ENCODE assay signal across 32 mouse cellular contexts in the genomic region with DNA sequence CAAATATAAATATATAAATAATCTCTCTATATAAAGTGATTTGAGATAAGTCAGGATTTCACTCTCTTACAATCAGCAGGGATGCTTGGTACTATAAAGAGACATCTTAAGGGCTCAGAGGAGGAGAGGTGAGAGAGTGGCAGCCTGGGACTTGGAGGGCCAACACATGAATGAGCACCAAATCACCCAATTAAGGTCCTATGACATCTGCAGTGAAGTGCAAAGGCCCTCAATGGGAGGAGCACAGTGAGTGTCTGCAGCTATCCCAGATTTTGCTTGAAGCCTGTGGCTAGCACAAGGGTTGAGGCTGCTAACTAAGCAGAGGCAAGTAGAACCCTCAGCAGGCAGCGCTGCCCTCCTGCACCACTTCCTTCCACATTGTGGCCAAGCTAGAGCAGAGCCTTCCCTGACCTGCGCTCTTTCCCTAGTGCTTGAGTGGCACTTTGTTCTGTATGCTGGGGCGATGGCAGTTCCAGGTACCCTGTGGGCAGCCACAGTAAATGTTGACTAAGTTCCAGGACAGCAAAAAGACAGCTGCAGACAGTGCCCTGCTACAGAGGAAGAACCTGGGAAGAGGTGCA. TPM values are rescaled to one million over a fixed set of nuclear protein-coding genes. Genes with fewer than 3 reads are reported as not detected.
DNase-seq lines count a peak whose midpoint lies in the region; ATAC-seq and TF ChIP-seq lines count a peak whose summit lies in the region.
"Had no signal": no experiment of that assay in that cellular context is flagged by ENCODE, and none has a peak within 500 bp of the region (broad histone marks: within the 10 kb centered on the region; RNA-seq: fewer than 3 reads in every experiment).

No protein-coding gene starts in this region.

- intact Hi-C loops in gastrocnemius, adult 2 months (cut with DNase I): no loop called here

- no peak overlapping the region for H3K9ac ChIP-seq in midbrain, embryonic 15.5 days
- H3K9ac ChIP-seq: embryonic facial prominence, embryonic 15.5 days; heart, embryonic 13.5 days; neural tube, embryonic 15.5 days; stomach, embryonic 15.5 days had no signal

- DNase-seq in gastrocnemius, adult 2 months: no peak
- DNase-seq in gastrocnemius, adult 8-10 months (ENCODE audit: low spot score in 2 of 2): no peak
- DNase-seq in midbrain, embryonic 10.5 days (ENCODE audit: low spot score): no peak
- DNase-seq in urinary bladder, postnatal 36 days (ENCODE audit: low spot score in 2 of 2): no peak
- no peak for DNase-seq in gastrocnemius, postnatal 4 days (ENCODE audit: low spot score in 2 of 2)
- DNase-seq: adrenal gland, postnatal 14 days; cerebellum, adult 11 months; cerebellum, postnatal 14 days; embryo, embryonic 11 days; heart, adult 18-20 months; heart, postnatal 4 days; kidney, adult 8-10 months; lung, postnatal 10 days; midbrain, embryonic 14.5 days; right cerebral cortex, postnatal 25 days; thymus, adult 2 months had no signal

- 92% methylated on average over 3 of the region's 3 CpGs for WGBS in midbrain, embryonic 10.5 days
- 91% methylated on average over 3 of the region's 3 CpGs for WGBS in midbrain, embryonic 15.5 days

- H3K9me3 ChIP-seq in midbrain, embryonic 10.5 days (replicated peaks): no peaks in the 10 kb centered on the region
- H3K9me3 ChIP-seq in midbrain, embryonic 15.5 days: no peaks in the 10 kb centered on the region
- H3K9me3 ChIP-seq: embryonic facial prominence, embryonic 15.5 days; heart, embryonic 13.5 days; neural tube, embryonic 15.5 days; stomach, embryonic 15.5 days had no signal

- H3K4me2 ChIP-seq in midbrain, embryonic 15.5 days: no peak overlapping the region
- H3K4me2 ChIP-seq: embryonic facial prominence, embryonic 15.5 days; heart, embryonic 13.5 days; neural tube, embryonic 15.5 days; stomach, embryonic 15.5 days had no signal

- peak overlapping the region; percentile 64 for H3K27ac ChIP-seq in gastrocnemius, adult 2 months
- H3K27ac ChIP-seq in midbrain, embryonic 10.5 days (replicated peaks): 0 out of 2 replicates have a peak overlapping the region, but pooled peaks have one; percentile 43
- H3K27ac ChIP-seq in midbrain, embryonic 15.5 days: no peak overlapping the region
- H3K27ac ChIP-seq: embryonic facial prominence, embryonic 15.5 days; heart, embryonic 13.5 days; neural tube, embryonic 15.5 days; stomach, embryonic 15.5 days had no signal

- H3K4me1 ChIP-seq in midbrain, embryonic 10.5 days: peaks cover 19% of the 10 kb centered on the region; the same call in 1 of the 2 replicates
- H3K4me1 ChIP-seq in midbrain, embryonic 15.5 days: 0 out of 2 replicates have a peak, but pooled peaks cover 3% of the 10 kb centered on the region

- H3K27me3 ChIP-seq in midbrain, embryonic 10.5 days (ENCODE audit: low read depth, poor library complexity, severe bottlenecking): no peaks in the 10 kb centered on the region
- no peaks in the 10 kb centered on the region for H3K27me3 ChIP-seq in midbrain, embryonic 15.5 days (replicated peaks)
- H3K27me3 ChIP-seq: embryonic facial prominence, embryonic 15.5 days; heart, embryonic 13.5 days; neural tube, embryonic 15.5 days; stomach, embryonic 15.5 days had no signal

- no peak for TF ChIP-seq CTCF in gastrocnemius, adult 2 months (IDR thresholded peaks at IDR 0.05)

- H3K36me3 ChIP-seq in midbrain, embryonic 10.5 days: peaks cover 40% of the 10 kb centered on the region
- H3K36me3 ChIP-seq in midbrain, embryonic 15.5 days (replicated peaks): 0 out of 2 replicates have a peak, but pooled peaks cover 2% of the 10 kb centered on the region

- no peak overlapping the region for H3K4me3 ChIP-seq in gastrocnemius, adult 2 months
- H3K4me3 ChIP-seq in midbrain, embryonic 10.5 days: no peak overlapping the region
- no peak overlapping the region for H3K4me3 ChIP-seq in midbrain, embryonic 15.5 days
- H3K4me3 ChIP-seq: embryonic facial prominence, embryonic 15.5 days; heart, embryonic 13.5 days; neural tube, embryonic 15.5 days; stomach, embryonic 15.5 days had no signal

- no peak for ATAC-seq in midbrain, embryonic 15.5 days (replicated peaks)
- peak; percentile 91 for ATAC-seq in common myeloid progenitor, adult 5-6 weeks (replicated peaks; ENCODE audit: low read depth, poor library complexity, severe bottlenecking)
- peak; percentile 77 for ATAC-seq in megakaryocyte progenitor cell, adult 5-6 weeks (replicated peaks; ENCODE audit: poor library complexity)
- ATAC-seq: CD4-positive, CD25-positive, alpha-beta regulatory T cell, adult 4 months; forebrain, embryonic 16.5 days; inflammation-experienced regulatory T-cells, adult 6 months had no signal

RNA-seq across cellular contexts. Expression of a gene that starts 26.3 kb away (rescaled TPM):
- total RNA-seq in gastrocnemius, adult 2 months (2021): 10 to 100 TPM; 28.0 to 30.7 TPM
- 10 to 100 TPM; 26.9 to 30.5 (median 28.8) TPM for total RNA-seq in gastrocnemius, adult 8-10 months (2022)
- polyA plus RNA-seq in midbrain, embryonic 10.5 days (2016; fragmentation: Nextera tagmentation; extraction: Ambion mirVana): 24.0 and 27.7 TPM in 2 replicates
- polyA plus RNA-seq in midbrain, embryonic 15.5 days (2015; fragmentation: Nextera tagmentation; extraction: Ambion mirVana): 32.8 and 33.8 TPM in 2 replicates
- total RNA-seq in common myeloid progenitor, adult 5-6 weeks (2017): 8.4 and 8.8 TPM in 2 replicates
- total RNA-seq in megakaryocyte progenitor cell, adult 5-6 weeks (2015): 9.9 and 10.2 TPM in 2 replicates
- total RNA-seq in megakaryocyte progenitor cell, adult 5-6 weeks (2017): 6.8 and 7.3 TPM in 2 replicates
- 10 to 100 TPM; 32.8 to 37.0 TPM for total RNA-seq in gastrocnemius, postnatal 4 days (2021)

RNA-seq across cellular contexts. Expression of a gene that starts 33.3 kb away (rescaled TPM):
- not detected for total RNA-seq in gastrocnemius, adult 2 months (2021)
- not detected for total RNA-seq in gastrocnemius, adult 8-10 months (2022)
- polyA plus RNA-seq in midbrain, embryonic 10.5 days (2016; fragmentation: Nextera tagmentation; extraction: Ambion mirVana): not detected in 2 replicates
- 0.19 TPM in 1 of 2 replicates, not detected in the other for polyA plus RNA-seq in midbrain, embryonic 15.5 days (2015; fragmentation: Nextera tagmentation; extraction: Ambion mirVana)
- total RNA-seq in common myeloid progenitor, adult 5-6 weeks (2017): not detected in 2 replicates
- total RNA-seq in megakaryocyte progenitor cell, adult 5-6 weeks (2015): not detected in 2 replicates
- total RNA-seq in megakaryocyte progenitor cell, adult 5-6 weeks (2017): not detected in 2 replicates
- not detected for total RNA-seq in gastrocnemius, postnatal 4 days (2021)
- total RNA-seq: adrenal gland, postnatal 14 days; ES-E14; heart, adult 18-20 months; heart, postnatal 4 days; layer of hippocampus, postnatal 25 days; left cerebral cortex, postnatal 25 days had no signal
- polyA plus RNA-seq: CD4-positive, CD25-positive, alpha-beta regulatory T cell, adult 4 months; embryonic facial prominence, embryonic 15.5 days; forebrain, embryonic 16.5 days; heart, embryonic 13.5 days; inflammation-experienced regulatory T-cells, adult 6 months; large intestine, adult 2 months; limb, embryonic 14.5 days; liver, embryonic 16.5 days; midbrain, embryonic 14.5 days; neural tube, embryonic 15.5 days; stomach, embryonic 15.5 days; thymus, adult 2 months had no signal

RNA-seq across cellular contexts. Expression of a gene that starts 51.4 kb away (rescaled TPM):
- total RNA-seq in gastrocnemius, adult 2 months (2021): 100 to 1,000 TPM; 159 to 160 TPM
- 100 to 1,000 TPM; 158 to 197 (median 180) TPM for total RNA-seq in gastrocnemius, adult 8-10 months (2022)
- 9.4 and 11.6 TPM in 2 replicates for polyA plus RNA-seq in midbrain, embryonic 10.5 days (2016; fragmentation: Nextera tagmentation; extraction: Ambion mirVana)
- polyA plus RNA-seq in midbrain, embryonic 15.5 days (2015; fragmentation: Nextera tagmentation; extraction: Ambion mirVana): 10.8 and 14.3 TPM in 2 replicates
- total RNA-seq in common myeloid progenitor, adult 5-6 weeks (2017): 53.9 and 74.6 TPM in 2 replicates
- 8.1 and 9.1 TPM in 2 replicates for total RNA-seq in megakaryocyte progenitor cell, adult 5-6 weeks (2015)
- 62.1 and 62.5 TPM in 2 replicates for total RNA-seq in megakaryocyte progenitor cell, adult 5-6 weeks (2017)
- total RNA-seq in gastrocnemius, postnatal 4 days (2021): 100 to 1,000 TPM; 117 to 122 TPM
